Mouse (Mus musculus) lung, postnatal 0 days (tissue): ENCODE data around the gene Fbxw4. TPM values are rescaled to one million over a fixed set of nuclear protein-coding genes. Genes with fewer than 3 reads are reported as not detected.

Experiments
- ATAC-seq: fragments of 200-750 bp; cut with Nextera tagmentation; 2 replicates; pipeline ENCODE4 v1.8.0; 2017; ENCODE audit warnings: moderate library complexity
- DNase-seq: peaks from one replicate; pipeline ENCODE4 v3.0.0-alpha.2; 2016; ENCODE audit warnings: low spot score
- H3K27ac ChIP-seq: fragments of 300-500 bp; sonication (generic); 2 replicates; pipeline ENCODE4 v1.5.1; 2014; ENCODE audit warnings: antibody characterized with exemption, mild to moderate bottlenecking, low read length, mixed read lengths
- H3K27me3 ChIP-seq: fragments of 300-500 bp; sonication (generic); replicated peaks from 2 replicates; pipeline ENCODE4 v1.6.1; 2014; ENCODE audit warnings: low read length, mixed read lengths; ENCODE audit not compliant: insufficient read depth
- H3K36me3 ChIP-seq: fragments of 300-500 bp; sonication (generic); 2 replicates; pipeline ENCODE4 v1.6.1; 2014; ENCODE audit warnings: low read length, mixed read lengths; ENCODE audit not compliant: insufficient read depth
- H3K4me1 ChIP-seq: fragments of 300-500 bp; sonication (generic); 2 replicates; pipeline ENCODE4 v1.6.1; 2014; ENCODE audit warnings: antibody characterized with exemption, low read depth, low read length, mixed read lengths; ENCODE audit not compliant: insufficient read depth
- H3K4me2 ChIP-seq: fragments of 300-500 bp; sonication (generic); replicated peaks from 2 replicates; pipeline ENCODE4 v1.6.1; 2014; ENCODE audit warnings: low read depth, mild to moderate bottlenecking, low read length, moderate library complexity, mixed read lengths
- H3K4me3 ChIP-seq: fragments of 300-500 bp; sonication (generic); 2 replicates; pipeline ENCODE4 v1.5.1; 2014; ENCODE audit warnings: low read depth, low read length
- H3K9ac ChIP-seq: fragments of 300-500 bp; sonication (generic); replicated peaks from 2 replicates; pipeline ENCODE4 v1.6.1; 2014; ENCODE audit warnings: low read depth, mild to moderate bottlenecking
- H3K9me3 ChIP-seq: fragments of 300-500 bp; sonication (generic); 2 replicates; pipeline ENCODE4 v1.6.1; 2016; ENCODE audit warnings: low read length, mixed read lengths
- CTCF ChIP-seq: IDR thresholded peaks from 2 replicates; pipeline ENCODE4 v1.5.1; 2016; ENCODE audit warnings: antibody characterized with exemption, mild to moderate bottlenecking
- EP300 ChIP-seq: IDR thresholded peaks from 2 replicates; pipeline ENCODE4 v1.6.1; 2016; ENCODE audit warnings: antibody characterized with exemption, mild to moderate bottlenecking, control low read depth
- WGBS: fragments of 180-500 bp; shearing (Covaris S2); extraction: QIAGEN DNeasy Blood & Tissue Kit; methylation state at CpG from one replicate; pipeline ENCODE4 v1.1.7; 2014; 5-methylcytosine and 5-hydroxymethylcytosine counted together
- polyA plus RNA-seq: library from polyadenylated mRNA; unstranded; fragments of >200 nt; fragmentation: Nextera tagmentation; extraction: Ambion mirVana; gene quantifications from 2 replicates; pipeline ENCODE4 v1.2.1, GENCODE M21; 2015

Fbxw4 gene
- polyA plus RNA-seq, result 2.9 and 4.6 TPM in 2 replicates

- Histone ChIP-seq H3K27me3 (no peaks in the 10 kb centered on the region), H3K4me3 (peak within 1 kb of the TSS; percentile 72), H3K4me2 (peak within 1 kb of the TSS; percentile 73), H3K36me3 (no peaks in the 10 kb centered on the region), H3K9me3 (no peaks in the 10 kb centered on the region), H3K4me1 (peaks cover 13% of the 10 kb centered on the region; the same call in 1 of the 2 replicates), H3K27ac (peak within 1 kb of the TSS; percentile 97), H3K9ac (peak within 1 kb of the TSS; percentile 93)
- peak; percentile 67 for DNase-seq
- 2% methylated on average over 55 of the region's 94 CpGs for WGBS
- ATAC-seq, result peak; percentile 90
- TF ChIP-seq CTCF (no peak; the same call in 1 of the 2 replicates), EP300 (no peak)
Measured at GRCm38 (mm10) chr19:45659738-45660502, at the start of gene Fbxw4. Gene Fbxw4 (minus strand): TSS chr19:45660312.

GRCm38 (mm10) chr19:45708704-45709103, 48.6 kb upstream of the Fbxw4 start:
- peak; percentile 99 for ATAC-seq
- Histone ChIP-seq H3K27ac (peak overlapping the region; percentile 27; the same call in 1 of the 2 replicates), H3K36me3 (no peaks in the 10 kb centered on the region), H3K9ac (no peak overlapping the region), H3K9me3 (no peaks in the 10 kb centered on the region), H3K27me3 (no peaks in the 10 kb centered on the region), H3K4me2 (no peak overlapping the region), H3K4me1 (no peaks in the 10 kb centered on the region), H3K4me3 (no peak overlapping the region)
- peak; percentile 80 for DNase-seq
- WGBS, result 38% methylated on average over 3 of the region's 3 CpGs
- no peak for TF ChIP-seq CTCF
- TF ChIP-seq EP300, result no peak; the same call in 1 of the 2 replicates

- Histone ChIP-seq H3K4me1 (no peaks in the 10 kb centered on the region), H3K36me3 (no peaks in the 10 kb centered on the region), H3K27me3 (0 out of 2 replicates have a peak, but pooled peaks cover 3% of the 10 kb centered on the region), H3K9ac (no peak overlapping the region), H3K4me3 (no peak overlapping the region), H3K9me3 (no peaks in the 10 kb centered on the region), H3K27ac (no peak overlapping the region), H3K4me2 (no peak overlapping the region)
- no peak for TF ChIP-seq EP300
- no peak for TF ChIP-seq CTCF
- ATAC-seq (no peak), DNase-seq (no peak)
- 21% methylated on average over 6 of the region's 6 CpGs for WGBS
Measured at GRCm38 (mm10) chr19:45696281-45696600, 36.1 kb upstream of the Fbxw4 start.

GRCm38 (mm10) chr19:45695496-45696280, 35.6 kb upstream of the Fbxw4 start:
- ATAC-seq (0 out of 2 replicates have a peak, but pooled peaks have one; percentile 9), DNase-seq (no peak)
- no peaks in the 10 kb centered on the region for H3K9me3 ChIP-seq
- H3K4me3 ChIP-seq, result no peak overlapping the region
- H3K4me1 ChIP-seq, result no peaks in the 10 kb centered on the region
- H3K4me2 ChIP-seq, result 0 out of 2 replicates have a peak overlapping the region, but pooled peaks have one; percentile 14
- H3K27me3 ChIP-seq, result 0 out of 2 replicates have a peak, but pooled peaks cover 3% of the 10 kb centered on the region
- no peak overlapping the region for H3K9ac ChIP-seq
- no peak overlapping the region for H3K27ac ChIP-seq
- 32% methylated on average over 25 of the region's 25 CpGs for WGBS
- no peaks in the 10 kb centered on the region for H3K36me3 ChIP-seq
- TF ChIP-seq CTCF (no peak), EP300 (no peak)

- Histone ChIP-seq H3K27me3 (0 out of 2 replicates have a peak, but pooled peaks cover 3% of the 10 kb centered on the region), H3K9me3 (no peaks in the 10 kb centered on the region), H3K4me3 (no peak overlapping the region), H3K9ac (no peak overlapping the region), H3K27ac (no peak overlapping the region), H3K4me1 (no peaks in the 10 kb centered on the region), H3K36me3 (no peaks in the 10 kb centered on the region), H3K4me2 (no peak overlapping the region)
- 35% methylated on average over 3 of the region's 3 CpGs for WGBS
- TF ChIP-seq CTCF (peak; percentile 28), EP300 (no peak)
- DNase-seq, result no peak
- no peak for ATAC-seq
Measured at GRCm38 (mm10) chr19:45694056-45694455, 33.9 kb upstream of the Fbxw4 start.

- H3K4me1 ChIP-seq, result no peaks in the 10 kb centered on the region
- no peaks in the 10 kb centered on the region for H3K36me3 ChIP-seq
- DNase-seq (no peak), ATAC-seq (no peak)
- H3K27ac ChIP-seq, result no peak overlapping the region
- no peak for TF ChIP-seq CTCF
- TF ChIP-seq EP300, result no peak
- H3K4me3 ChIP-seq, result no peak overlapping the region
- no peak overlapping the region for H3K9ac ChIP-seq
- H3K27me3 ChIP-seq, result 0 out of 2 replicates have a peak, but pooled peaks cover 2% of the 10 kb centered on the region
- no peaks in the 10 kb centered on the region for H3K9me3 ChIP-seq
- H3K4me2 ChIP-seq, result no peak overlapping the region
- WGBS, result 72% methylated on average over 8 of the region's 8 CpGs
Measured at GRCm38 (mm10) chr19:45692211-45692610, 32.1 kb upstream of the Fbxw4 start.
